9 mouse cellular contexts compared by ENCODE assay signal in genomic region chr6:38352451-38352850, GRCm38 (mm10). TPM values are rescaled to one million over a fixed set of nuclear protein-coding genes. Genes with fewer than 3 reads are reported as not detected.
A peak's percentile ranks its signal among the peaks of the same experiment; 100 is the strongest.
DNase-seq lines count a peak whose midpoint lies in the region; ATAC-seq lines count a peak whose summit lies in the region.
"Had no signal": no experiment of that assay in that cellular context is flagged by ENCODE, and none has a peak within 500 bp of the region (broad histone marks: within the 10 kb centered on the region; RNA-seq: fewer than 3 reads in every experiment).

No protein-coding gene starts in this region.

- no peak overlapping the region for H3K9ac ChIP-seq in limb, embryonic 11.5 days (ENCODE audit: low read length)
- H3K9ac ChIP-seq in hindbrain, embryonic 11.5 days (ENCODE audit: low read depth, low read length) = no peak overlapping the region

- DNase-seq in cerebellum, postnatal 14 days = peak; percentile 6 to 33
- no peak for DNase-seq in cerebellum, postnatal 36 days
- peak; percentile 27 for DNase-seq in ovary, postnatal 36 days (ENCODE audit: low spot score)
- DNase-seq in ovary, postnatal 14 days (ENCODE audit: low spot score) = no peak
- peak; percentile 54 for DNase-seq in limb, embryonic 11.5 days (ENCODE audit: low spot score)
- DNase-seq in thymus, postnatal 36 days = peak; percentile 29 to 34
- no peak for DNase-seq in hindbrain, embryonic 11.5 days (ENCODE audit: low spot score)
- no peak for DNase-seq in ovary, adult 18-20 months (ENCODE audit: low spot score)

- no peak overlapping the region for H3K4me3 ChIP-seq in limb, embryonic 11.5 days (ENCODE audit: low read depth, low read length)
- H3K4me3 ChIP-seq in hindbrain, embryonic 11.5 days (ENCODE audit: low read depth, low read length) = no peak overlapping the region

- H3K4me1 ChIP-seq in limb, embryonic 11.5 days (ENCODE audit: control insufficient read depth, insufficient read depth, low read length) = no peaks in the 10 kb centered on the region
- H3K4me1 ChIP-seq in hindbrain, embryonic 11.5 days (replicated peaks; ENCODE audit: control insufficient read depth, insufficient read depth, low read length) = 0 out of 2 replicates have a peak, but pooled peaks cover 5% of the 10 kb centered on the region

- 11% methylated on average over 10 of the region's 10 CpGs for WGBS in limb, embryonic 11.5 days
- WGBS in hindbrain, embryonic 11.5 days = 7% methylated on average over 10 of the region's 10 CpGs

- H3K27ac ChIP-seq in limb, embryonic 11.5 days (replicated peaks; ENCODE audit: low read depth, low read length) = no peak overlapping the region
- no peak overlapping the region for H3K27ac ChIP-seq in hindbrain, embryonic 11.5 days (ENCODE audit: low read depth, low read length)

- no peaks in the 10 kb centered on the region for H3K9me3 ChIP-seq in limb, embryonic 11.5 days (ENCODE audit: control insufficient read depth, low read length)
- no peaks in the 10 kb centered on the region for H3K9me3 ChIP-seq in hindbrain, embryonic 11.5 days (ENCODE audit: control insufficient read depth, low read length)

- no peak for ATAC-seq in limb, embryonic 11.5 days (ENCODE audit: insufficient number of reproducible peaks, low FRiP score, low TSS enrichment, low read depth)
- no peak for ATAC-seq in hindbrain, embryonic 11.5 days (ENCODE audit: low FRiP score)
- ATAC-seq: Patski had no signal

- no peaks in the 10 kb centered on the region for H3K36me3 ChIP-seq in limb, embryonic 11.5 days (ENCODE audit: control insufficient read depth, insufficient read depth, low read length)
- no peaks in the 10 kb centered on the region for H3K36me3 ChIP-seq in hindbrain, embryonic 11.5 days (ENCODE audit: control insufficient read depth, insufficient read depth, low read length)

- peaks cover 51% of the 10 kb centered on the region for H3K27me3 ChIP-seq in limb, embryonic 11.5 days (ENCODE audit: control insufficient read depth, insufficient read depth, low read length)
- peaks cover 53% of the 10 kb centered on the region for H3K27me3 ChIP-seq in hindbrain, embryonic 11.5 days (ENCODE audit: control insufficient read depth, insufficient read depth, low read length)
- H3K27me3 ChIP-seq: Patski had no signal

- H3K4me2 ChIP-seq in limb, embryonic 11.5 days (ENCODE audit: low read depth, severe bottlenecking) = no peak overlapping the region
- no peak overlapping the region for H3K4me2 ChIP-seq in hindbrain, embryonic 11.5 days (replicated peaks; ENCODE audit: low read depth, low read length)

RNA-seq across cellular contexts. Expression of gene Zc3hav1, which starts 2.0 kb away (rescaled TPM):
- 1.6 and 1.7 TPM in 2 replicates for polyA plus RNA-seq in limb, embryonic 11.5 days (2014; fragmentation: Nextera tagmentation; extraction: Ambion mirVana)
- polyA plus RNA-seq in hindbrain, embryonic 11.5 days (2014; fragmentation: Nextera tagmentation; extraction: Ambion mirVana) = 1.7 and 1.9 TPM in 2 replicates

RNA-seq across cellular contexts. Expression of gene Ttc26, which starts 28.8 kb away (rescaled TPM):
- polyA plus RNA-seq in limb, embryonic 11.5 days (2014; fragmentation: Nextera tagmentation; extraction: Ambion mirVana) = 13.4 and 14.1 TPM in 2 replicates
- 14.3 and 14.8 TPM in 2 replicates for polyA plus RNA-seq in hindbrain, embryonic 11.5 days (2014; fragmentation: Nextera tagmentation; extraction: Ambion mirVana)

RNA-seq across cellular contexts. Expression of gene Zc3hav1l, which starts 53.4 kb away (rescaled TPM):
- 17.3 and 19.6 TPM in 2 replicates for polyA plus RNA-seq in limb, embryonic 11.5 days (2014; fragmentation: Nextera tagmentation; extraction: Ambion mirVana)
- 13.9 and 14.9 TPM in 2 replicates for polyA plus RNA-seq in hindbrain, embryonic 11.5 days (2014; fragmentation: Nextera tagmentation; extraction: Ambion mirVana)

Comparison
In these comparisons a context has a peak if more than half of its experiments do, and no peak if none do; other contexts are left out.
1. DNase-seq: peak in cerebellum, postnatal 14 days (2 of 2), ovary, postnatal 36 days (single experiment), limb, embryonic 11.5 days (single experiment) and thymus, postnatal 36 days (2 of 2); none in cerebellum, postnatal 36 days (0 of 2), ovary, postnatal 14 days (single experiment), hindbrain, embryonic 11.5 days (single experiment) and ovary, adult 18-20 months (single experiment).